Mouse (Mus musculus) erythroblast, adult 5-6 weeks (primary cell): ENCODE measurements around the gene Sf3b3. TPM values are rescaled to one million over a fixed set of nuclear protein-coding genes. Genes with fewer than 3 reads are reported as not detected.

Experiments
- ATAC-seq: replicated peaks from 2 replicates; pipeline ENCODE4 v1.8.0; 2016; ENCODE audit warnings: moderate number of reproducible peaks, mild to moderate bottlenecking, moderate TSS enrichment, inconsistent platforms; ENCODE audit not compliant: poor library complexity, low FRiP score, severe bottlenecking
- total RNA-seq, 2 experiments: library from RNA; stranded (forward) in 1 of 2; stranded (reverse) in 1 of 2; fragments of 150-400 nt in 1 of 2; fragments of 200-764, 138-1000 nt in 1 of 2; gene quantifications; 2 replicates each; pipeline versions ENCODE4 v1.2.3 to v1.2.4; 2015 to 2017; ENCODE audit warnings: low replicate concordance in 2 of 2

The Sf3b3 gene
- total RNA-seq, 2 experiments from 2014 or later = 50.5 to 52.9 TPM

DNA sequence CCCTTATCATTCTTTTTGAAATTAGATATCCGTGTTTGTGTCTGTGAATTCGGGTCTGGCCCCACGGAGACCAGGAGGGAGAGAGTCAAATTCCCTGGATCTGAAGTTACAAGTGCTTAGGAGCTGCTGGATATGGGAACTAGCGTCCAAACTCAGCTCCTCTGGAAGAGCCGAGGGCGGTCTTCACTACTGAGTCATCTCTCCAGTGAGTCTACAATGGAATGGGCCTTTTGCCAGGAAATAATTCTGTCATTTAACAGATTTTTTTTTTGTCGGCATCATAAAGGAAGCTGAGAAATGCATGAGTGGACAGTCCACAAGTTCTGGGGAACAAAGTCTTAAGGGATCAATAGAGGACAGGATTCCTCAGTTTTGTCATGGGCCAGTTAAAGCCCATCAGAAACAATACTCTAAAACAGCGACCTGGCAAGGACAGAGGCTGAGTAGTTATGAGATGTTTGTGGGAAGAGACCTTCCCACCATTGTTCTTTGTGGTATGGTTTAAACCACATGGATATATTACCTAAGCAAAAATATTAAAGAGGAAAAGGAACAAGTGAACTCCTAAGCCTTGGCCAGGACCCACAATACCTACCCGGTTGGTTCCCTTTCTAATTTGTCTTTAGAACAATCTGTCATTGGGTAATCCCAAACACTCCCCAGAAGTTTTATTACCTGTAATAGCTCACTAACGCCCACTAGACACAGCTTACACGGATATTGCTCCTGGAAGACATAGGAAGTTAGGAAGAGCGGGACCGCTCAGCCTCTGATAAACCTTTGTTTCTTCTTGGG, 66.5 kb downstream of the Sf3b3 start:
- no peak for ATAC-seq

DNA sequence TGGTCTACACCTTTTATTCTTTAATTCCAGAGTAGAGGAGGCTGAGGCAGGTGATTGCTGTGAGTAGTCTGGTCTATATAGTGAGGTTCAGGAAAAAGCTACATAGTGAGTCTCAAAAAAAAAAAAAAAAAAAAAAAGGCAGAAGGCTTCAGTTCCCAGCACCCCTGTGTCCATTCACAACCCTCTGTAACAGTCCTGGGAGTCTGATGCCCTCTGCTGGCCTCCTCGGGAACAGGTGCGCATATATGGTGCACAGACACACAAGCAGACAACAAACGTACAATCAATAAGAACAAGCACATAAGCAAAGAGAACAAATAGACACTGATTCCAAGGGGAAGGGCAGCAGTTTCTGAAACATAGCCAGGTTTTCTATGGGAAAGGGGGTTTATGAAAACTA, 70.3 kb downstream of the Sf3b3 start:
- no peak for ATAC-seq

DNA sequence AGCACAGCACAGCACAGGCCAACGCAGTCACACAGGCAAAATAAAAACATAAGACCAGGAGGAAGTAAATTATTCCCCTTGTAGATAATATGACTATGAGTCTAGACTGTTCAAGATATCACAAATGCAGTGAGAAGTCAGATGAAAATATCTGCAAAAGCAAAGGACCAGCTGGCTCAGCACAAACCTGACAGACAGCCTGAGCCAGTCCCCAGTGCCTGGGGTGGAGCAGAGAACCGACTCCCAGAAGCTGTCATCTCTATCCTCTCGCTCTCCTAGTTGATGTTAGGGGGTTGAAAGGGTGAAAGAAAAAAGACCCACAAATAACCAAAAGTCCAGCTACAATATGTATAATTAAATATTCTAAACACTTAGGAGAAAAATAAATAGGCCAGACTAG, 70.9 kb downstream of the Sf3b3 start:
- no peak for ATAC-seq

DNA sequence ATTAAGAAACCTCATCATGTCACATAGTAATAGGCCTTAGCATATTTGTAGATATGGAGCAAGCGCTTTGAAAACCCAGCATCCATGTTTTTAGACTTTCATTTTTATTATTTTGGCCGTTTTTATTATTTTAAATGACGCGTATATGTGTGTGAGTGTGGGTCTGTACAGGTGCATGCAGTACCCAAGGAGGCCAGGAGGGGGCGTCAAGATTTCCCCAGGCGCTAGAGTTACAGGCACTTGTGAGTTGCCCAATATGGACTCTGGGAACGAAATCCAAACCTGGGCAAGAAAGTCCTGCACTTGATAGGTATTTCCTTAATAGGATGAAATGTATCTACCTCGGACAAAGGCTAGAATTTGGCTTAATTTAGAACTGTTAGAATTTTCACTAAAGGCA, 71.3 kb downstream of the Sf3b3 start:
- ATAC-seq = no peak

DNA sequence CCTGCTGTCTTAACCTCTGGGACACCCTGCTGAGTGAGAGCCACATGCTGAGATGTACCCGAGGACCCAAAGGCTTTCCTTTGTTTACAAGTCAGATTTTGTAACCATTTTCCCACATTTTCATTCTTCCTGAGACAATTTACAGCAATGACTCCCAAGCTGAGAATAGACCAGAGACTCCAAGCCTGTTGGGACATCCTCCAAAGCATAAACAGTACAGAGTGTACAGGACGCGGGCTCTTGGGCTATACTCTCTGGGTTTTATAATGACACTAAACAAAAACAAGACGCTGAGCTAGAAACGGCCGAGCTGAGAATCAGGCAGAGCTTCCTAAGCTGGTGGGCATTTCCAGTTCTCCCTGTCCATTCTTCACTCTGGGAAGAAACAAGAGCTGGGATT, 71.9 kb downstream of the Sf3b3 start:
- ATAC-seq = no peak

DNA sequence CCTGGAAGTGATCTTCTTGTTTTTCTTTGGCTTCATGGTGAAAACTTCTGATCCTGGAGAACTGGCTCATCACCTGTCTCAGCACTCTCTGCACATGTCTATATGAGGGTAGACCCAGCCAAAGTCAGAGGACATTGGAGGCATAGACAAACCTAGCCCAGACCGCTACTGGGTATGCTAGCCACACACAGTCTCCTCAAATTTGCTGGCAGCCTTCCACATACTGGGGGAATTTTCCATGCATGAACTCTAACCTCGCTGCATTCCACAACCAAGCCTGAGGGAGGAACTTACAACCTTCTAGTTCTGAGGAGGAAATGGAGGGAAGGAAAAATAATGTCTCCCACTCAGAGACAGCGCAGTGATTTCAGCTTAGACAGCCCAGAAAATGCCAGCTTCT, 72.5 kb downstream of the Sf3b3 start:
- no peak for ATAC-seq

DNA sequence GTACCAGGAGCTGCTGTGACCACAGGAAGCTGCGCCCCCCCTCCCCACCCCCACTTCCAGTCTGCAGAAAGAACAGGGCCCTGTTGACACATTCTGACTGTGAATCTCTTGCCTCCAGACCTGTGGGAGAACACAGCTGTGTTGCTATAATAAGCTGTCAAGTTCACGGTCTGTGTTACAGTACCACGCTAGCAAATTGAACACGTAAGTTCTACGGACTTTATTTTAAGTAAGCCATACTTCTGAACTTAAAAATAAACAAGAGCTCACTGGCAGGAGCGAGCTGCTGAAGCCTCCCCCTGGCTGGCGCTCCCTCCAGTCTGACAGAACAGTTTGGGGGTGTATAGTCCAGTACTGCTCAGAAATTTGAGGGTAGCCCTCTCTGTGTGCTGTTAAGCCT, 74.1 kb downstream of the Sf3b3 start:
- no peak for ATAC-seq

DNA sequence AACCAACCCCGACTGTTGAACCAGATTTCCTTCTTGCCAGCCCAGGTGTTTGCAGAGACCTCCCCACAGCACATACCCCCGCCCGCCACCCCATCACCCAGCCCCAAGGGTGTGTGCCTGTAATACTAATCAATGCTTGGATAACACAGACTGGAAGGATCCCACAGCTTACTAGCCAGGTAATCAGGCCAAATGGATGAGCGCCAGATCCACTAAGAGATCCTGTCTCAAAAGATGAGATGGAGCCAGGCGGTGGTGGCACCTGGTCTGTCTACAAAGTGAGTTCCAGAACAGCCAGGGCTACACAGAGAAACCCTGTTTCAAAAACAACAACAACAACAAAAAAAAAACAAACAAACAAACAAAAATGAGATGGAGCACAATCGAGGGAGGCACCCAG, 79.3 kb downstream of the Sf3b3 start:
- no peak for ATAC-seq

DNA sequence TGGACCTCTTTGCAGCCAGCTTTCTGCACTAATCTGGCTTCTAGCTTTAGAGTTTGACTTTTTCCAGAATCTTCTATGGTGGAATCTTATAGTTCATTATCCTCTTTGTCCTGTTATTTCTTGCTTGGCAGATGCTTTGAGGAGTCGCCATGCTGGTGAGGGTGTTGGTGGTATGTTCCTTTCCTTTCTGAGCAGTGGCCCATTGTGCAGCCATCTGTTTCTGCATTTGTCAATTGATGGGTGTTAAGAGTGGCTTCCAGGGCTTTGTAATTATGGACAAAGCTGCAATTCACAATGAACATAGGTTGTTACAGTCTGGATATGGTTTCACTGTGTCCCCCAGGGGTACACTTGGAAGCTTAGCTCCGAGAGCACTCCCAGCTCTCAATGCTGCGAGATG, 81.9 kb downstream of the Sf3b3 start:
- ATAC-seq = no peak

DNA sequence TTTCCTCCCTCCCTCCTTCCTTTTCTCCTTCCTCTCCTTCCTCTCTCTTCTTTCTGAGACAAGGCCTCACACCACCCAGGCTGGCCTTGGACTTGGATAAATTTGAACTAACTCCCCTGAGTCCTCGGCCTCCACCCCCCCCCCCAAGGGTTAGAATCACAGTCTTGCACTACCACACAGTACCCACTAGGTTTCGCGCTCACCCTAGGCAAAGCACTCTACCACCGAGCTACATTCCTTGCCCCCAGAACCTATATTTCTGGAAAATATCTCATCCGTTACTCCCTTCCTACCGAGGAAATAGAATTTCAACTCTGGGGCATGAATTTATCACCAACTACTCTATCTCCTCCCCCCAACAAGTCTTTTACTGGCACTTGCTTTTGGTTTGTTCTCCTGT, 84.6 kb downstream of the Sf3b3 start:
- no peak for ATAC-seq

DNA sequence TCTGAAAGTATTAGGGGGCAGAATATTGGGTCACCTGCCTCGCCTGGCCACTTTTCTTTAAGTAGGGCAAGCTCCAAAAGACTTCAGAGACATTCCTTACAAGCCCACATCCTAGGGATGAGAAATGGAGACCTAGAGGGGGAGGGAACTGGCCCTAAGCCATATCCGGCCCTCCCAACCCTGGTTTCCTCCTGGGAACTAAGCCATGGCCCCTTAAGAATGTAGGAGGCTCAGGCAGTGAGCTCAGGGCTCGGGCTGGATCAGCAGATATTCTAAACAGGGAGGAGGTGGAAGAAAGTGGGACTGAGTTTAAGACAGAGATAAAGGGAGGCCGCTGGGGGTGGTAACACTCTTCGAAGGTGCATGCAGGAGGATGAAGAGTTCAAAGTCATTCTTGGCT, 85.4 kb downstream of the Sf3b3 start:
- ATAC-seq = no peak

DNA sequence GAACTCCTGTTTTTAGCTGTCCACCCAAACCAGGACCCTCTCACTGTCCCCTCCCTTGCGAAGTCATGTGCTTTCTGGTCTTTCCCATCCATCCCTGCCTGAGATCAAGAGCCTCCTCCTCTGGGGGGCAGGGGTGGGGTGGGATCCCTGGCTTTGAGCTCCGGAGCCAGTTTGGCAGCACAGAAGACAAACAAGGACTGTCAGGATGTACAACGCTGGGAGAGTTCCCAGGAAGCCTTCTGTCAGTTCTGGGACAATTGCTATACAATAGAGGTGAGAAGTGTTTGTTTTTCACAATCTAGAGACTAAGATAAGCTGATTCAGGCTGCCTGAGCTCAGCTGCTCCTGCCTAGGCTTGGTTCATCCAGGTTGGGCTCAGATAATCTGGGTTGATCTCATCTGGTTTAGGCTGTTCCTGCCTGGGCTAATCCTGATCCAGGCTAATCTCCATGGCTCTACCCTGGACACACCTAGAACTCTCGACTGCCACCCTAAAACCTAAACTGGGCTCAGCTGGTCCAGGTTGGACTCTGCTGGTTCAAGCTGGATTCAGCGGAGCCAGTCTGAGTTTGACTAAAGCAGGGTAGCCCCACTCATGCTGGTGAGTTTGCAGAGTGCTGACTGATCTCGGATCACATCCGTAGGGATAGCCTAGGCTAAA, 86.2 kb downstream of the Sf3b3 start:
- ATAC-seq = no peak

Other genes with a start within 250 kb of the Sf3b3 start
- 6.1 and 10.9 TPM in 2 replicates for gene Vac14, start 228.2 kb downstream of the Sf3b3 start, total RNA-seq (2015; ENCODE audit: low replicate concordance)
- gene Vac14, start 228.2 kb downstream of the Sf3b3 start, total RNA-seq (2017; ENCODE audit: low replicate concordance) = 4.2 and 5.5 TPM in 2 replicates
- not detected in 2 replicates for gene Mtss1l, start 125.3 kb downstream of the Sf3b3 start, total RNA-seq (2015; ENCODE audit: low replicate concordance)
- gene Mtss1l, start 125.3 kb downstream of the Sf3b3 start, total RNA-seq (2017; ENCODE audit: low replicate concordance) = 0.26 TPM in 1 of 2 replicates, not detected in the other
- gene Il34, start 40.9 kb downstream of the Sf3b3 start, total RNA-seq (2015; ENCODE audit: low replicate concordance) = not detected in 2 replicates
- gene Il34, start 40.9 kb downstream of the Sf3b3 start, total RNA-seq (2017; ENCODE audit: low replicate concordance) = 0.43 TPM in 1 of 2 replicates, not detected in the other
- 3.6 and 8.1 TPM in 2 replicates for gene Cog4, start 187 bp downstream of the Sf3b3 start, total RNA-seq (2015; ENCODE audit: low replicate concordance)
- gene Cog4, start 187 bp downstream of the Sf3b3 start, total RNA-seq (2017; ENCODE audit: low replicate concordance) = 25.8 and 42.4 TPM in 2 replicates
- gene Fuk, start 55.7 kb upstream of the Sf3b3 start, total RNA-seq (2015; ENCODE audit: low replicate concordance) = 0.58 and 3.3 TPM in 2 replicates
- gene Fuk, start 55.7 kb upstream of the Sf3b3 start, total RNA-seq (2017; ENCODE audit: low replicate concordance) = 0.68 and 0.98 TPM in 2 replicates
- gene St3gal2, start 73.1 kb upstream of the Sf3b3 start, total RNA-seq (2015; ENCODE audit: low replicate concordance) = 60.1 and 66.5 TPM in 2 replicates
- gene St3gal2, start 73.1 kb upstream of the Sf3b3 start, total RNA-seq (2017; ENCODE audit: low replicate concordance) = 66.0 and 95.1 TPM in 2 replicates
- 13.1 and 31.6 TPM in 2 replicates for gene Ddx19a, start 151.0 kb upstream of the Sf3b3 start, total RNA-seq (2015; ENCODE audit: low replicate concordance)
- 9.5 and 13.1 TPM in 2 replicates for gene Ddx19a, start 151.0 kb upstream of the Sf3b3 start, total RNA-seq (2017; ENCODE audit: low replicate concordance)
- 0.77 and 1.3 TPM in 2 replicates for gene Ddx19b, start 185.0 kb upstream of the Sf3b3 start, total RNA-seq (2015; ENCODE audit: low replicate concordance)
- gene Ddx19b, start 185.0 kb upstream of the Sf3b3 start, total RNA-seq (2017; ENCODE audit: low replicate concordance) = 2.5 and 3.2 TPM in 2 replicates
- 12.3 and 23.1 TPM in 2 replicates for gene Aars, start 186.4 kb upstream of the Sf3b3 start, total RNA-seq (2015; ENCODE audit: low replicate concordance)
- gene Aars, start 186.4 kb upstream of the Sf3b3 start, total RNA-seq (2017; ENCODE audit: low replicate concordance) = 35.3 and 49.5 TPM in 2 replicates
- 6.5 and 7.3 TPM in 2 replicates for gene Exosc6, start 209.6 kb upstream of the Sf3b3 start, total RNA-seq (2015; ENCODE audit: low replicate concordance)
- not detected in 2 replicates for gene Exosc6, start 209.6 kb upstream of the Sf3b3 start, total RNA-seq (2017; ENCODE audit: low replicate concordance)
- not detected in 2 replicates for gene Clec18a, start 245.6 kb upstream of the Sf3b3 start, total RNA-seq (2015; ENCODE audit: low replicate concordance)
- not detected in 2 replicates for gene Clec18a, start 245.6 kb upstream of the Sf3b3 start, total RNA-seq (2017; ENCODE audit: low replicate concordance)
- gene Pdpr, start 247.8 kb upstream of the Sf3b3 start, total RNA-seq (2015; ENCODE audit: low replicate concordance) = 1.5 and 5.0 TPM in 2 replicates
- gene Pdpr, start 247.8 kb upstream of the Sf3b3 start, total RNA-seq (2017; ENCODE audit: low replicate concordance) = 3.6 and 4.8 TPM in 2 replicates